Mouse (Mus musculus): ENCODE results near the gene Cyp2u1. TPM values are rescaled to one million over a fixed set of nuclear protein-coding genes. Genes with fewer than 3 reads are reported as not detected.
A peak's percentile ranks its signal among the peaks of the same experiment; 100 is the strongest.

The Cyp2u1 gene
- polyA plus RNA-seq, 1 experiment from 2014 or later: 1.1 TPM

DNA sequence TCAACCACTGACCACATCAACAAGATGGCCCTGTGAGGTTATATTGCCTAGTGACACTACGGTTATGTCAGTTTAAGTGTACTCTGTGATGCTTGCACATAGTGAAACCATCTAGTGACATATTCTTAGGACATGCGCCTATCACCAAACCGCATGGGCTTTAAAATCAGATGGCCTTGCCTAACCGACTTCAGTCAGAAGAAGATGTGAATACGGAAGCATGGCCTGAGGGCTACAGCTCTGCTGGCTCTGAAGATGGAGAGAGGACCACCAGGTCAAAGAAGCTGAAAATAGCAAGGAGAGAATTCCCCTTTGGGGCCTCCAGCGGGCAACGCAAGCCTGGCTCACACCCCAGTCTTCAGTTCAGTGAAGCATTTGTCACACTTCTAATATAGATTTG, 6.1 kb downstream of the Cyp2u1 start:
- 90% methylated on average over 7 of the region's 7 CpGs for WGBS
- Histone ChIP-seq H3K27me3 (ENCODE audit: control insufficient read depth, insufficient read depth, low read length) (no peaks in the 10 kb centered on the region), H3K9me3 (ENCODE audit: control insufficient read depth, low read length) (no peaks in the 10 kb centered on the region), H3K4me3 (ENCODE audit: low read depth, low read length) (no peak overlapping the region), H3K27ac (replicated peaks; ENCODE audit: low read depth, low read length) (no peak overlapping the region), H3K9ac (ENCODE audit: low read length) (no peak overlapping the region), H3K36me3 (ENCODE audit: control insufficient read depth, insufficient read depth, low read length) (no peaks in the 10 kb centered on the region), H3K4me1 (ENCODE audit: control insufficient read depth, insufficient read depth, low read length) (0 out of 2 replicates have a peak, but pooled peaks cover 7% of the 10 kb centered on the region), H3K4me2 (ENCODE audit: low read depth, severe bottlenecking) (no peak overlapping the region)
- no peak for DNase-seq (ENCODE audit: low spot score)
- no peak for ATAC-seq (ENCODE audit: insufficient number of reproducible peaks, low FRiP score, low TSS enrichment, low read depth)

DNA sequence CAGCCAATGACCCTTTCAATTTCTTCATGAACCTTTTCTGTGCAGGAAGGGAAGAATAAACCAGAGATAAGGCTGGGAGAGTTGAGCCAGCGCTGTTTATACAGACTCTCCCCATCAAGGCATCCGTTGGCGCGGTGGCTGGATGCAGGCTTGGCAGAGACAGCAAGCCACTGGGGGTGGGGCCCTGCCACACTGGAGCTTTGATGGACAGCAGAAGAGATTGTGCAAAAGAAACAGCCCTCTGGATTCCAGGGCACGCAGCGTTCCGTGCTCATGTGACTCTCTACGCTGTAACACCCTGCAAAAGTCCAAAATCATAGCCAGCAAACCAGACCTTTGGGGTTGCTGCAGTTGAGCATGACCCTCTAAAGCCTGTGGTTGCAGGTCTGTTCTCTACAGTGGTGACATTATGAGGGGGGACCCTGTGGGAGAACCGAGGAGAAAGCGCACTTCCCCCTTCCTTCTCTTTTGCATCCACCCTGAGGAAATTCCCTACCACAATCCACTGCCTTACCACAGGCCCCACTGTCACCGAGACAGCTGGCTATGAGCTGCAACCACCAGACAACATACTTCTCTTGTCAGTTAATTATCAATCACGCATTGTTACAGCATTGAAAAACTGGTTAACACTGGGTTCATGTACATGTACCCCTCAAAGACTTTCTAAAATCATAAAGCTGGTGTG, 7.4 kb downstream of the Cyp2u1 start:
- Histone ChIP-seq H3K4me2 (ENCODE audit: low read depth, severe bottlenecking) (no peak overlapping the region), H3K9me3 (ENCODE audit: control insufficient read depth, low read length) (no peaks in the 10 kb centered on the region), H3K27ac (replicated peaks; ENCODE audit: low read depth, low read length) (no peak overlapping the region), H3K4me3 (ENCODE audit: low read depth, low read length) (no peak overlapping the region), H3K27me3 (ENCODE audit: control insufficient read depth, insufficient read depth, low read length) (no peaks in the 10 kb centered on the region), H3K9ac (ENCODE audit: low read length) (no peak overlapping the region), H3K36me3 (ENCODE audit: control insufficient read depth, insufficient read depth, low read length) (no peaks in the 10 kb centered on the region), H3K4me1 (ENCODE audit: control insufficient read depth, insufficient read depth, low read length) (0 out of 2 replicates have a peak, but pooled peaks cover 7% of the 10 kb centered on the region)
- ATAC-seq (ENCODE audit: insufficient number of reproducible peaks, low FRiP score, low TSS enrichment, low read depth) (no peak), DNase-seq (ENCODE audit: low spot score) (no peak)
- 89% methylated on average over 12 of the region's 12 CpGs for WGBS

GRCm38 (mm10) chr3:131294503-131294902, 8.5 kb downstream of the Cyp2u1 start:
- Histone ChIP-seq H3K9ac (ENCODE audit: low read length) (no peak overlapping the region), H3K27me3 (ENCODE audit: control insufficient read depth, insufficient read depth, low read length) (no peaks in the 10 kb centered on the region), H3K9me3 (ENCODE audit: control insufficient read depth, low read length) (no peaks in the 10 kb centered on the region), H3K4me1 (ENCODE audit: control insufficient read depth, insufficient read depth, low read length) (0 out of 2 replicates have a peak, but pooled peaks cover 7% of the 10 kb centered on the region), H3K4me2 (ENCODE audit: low read depth, severe bottlenecking) (no peak overlapping the region), H3K36me3 (ENCODE audit: control insufficient read depth, insufficient read depth, low read length) (no peaks in the 10 kb centered on the region), H3K4me3 (ENCODE audit: low read depth, low read length) (no peak overlapping the region), H3K27ac (replicated peaks; ENCODE audit: low read depth, low read length) (no peak overlapping the region)
- DNase-seq (ENCODE audit: low spot score) (no peak), ATAC-seq (ENCODE audit: insufficient number of reproducible peaks, low FRiP score, low TSS enrichment, low read depth) (no peak)
- WGBS: 62% methylated on average over 3 of the region's 3 CpGs

GRCm38 (mm10) chr3:131292959-131293358, 10.1 kb downstream of the Cyp2u1 start:
- Histone ChIP-seq H3K27ac (replicated peaks; ENCODE audit: low read depth, low read length) (no peak overlapping the region), H3K4me3 (ENCODE audit: low read depth, low read length) (no peak overlapping the region), H3K9me3 (ENCODE audit: control insufficient read depth, low read length) (no peaks in the 10 kb centered on the region), H3K4me1 (ENCODE audit: control insufficient read depth, insufficient read depth, low read length) (0 out of 2 replicates have a peak, but pooled peaks cover 3% of the 10 kb centered on the region), H3K4me2 (ENCODE audit: low read depth, severe bottlenecking) (no peak overlapping the region), H3K36me3 (ENCODE audit: control insufficient read depth, insufficient read depth, low read length) (no peaks in the 10 kb centered on the region), H3K27me3 (ENCODE audit: control insufficient read depth, insufficient read depth, low read length) (no peaks in the 10 kb centered on the region), H3K9ac (ENCODE audit: low read length) (no peak overlapping the region)
- WGBS: 76% methylated on average over 3 of the region's 3 CpGs
- DNase-seq (ENCODE audit: low spot score) (no peak), ATAC-seq (ENCODE audit: insufficient number of reproducible peaks, low FRiP score, low TSS enrichment, low read depth) (no peak)

- whole genome bisulfite sequencing: 88% methylated on average over 2 of the region's 2 CpGs
- no peaks in the 10 kb centered on the region for H3K36me3 ChIP-seq (ENCODE audit: control insufficient read depth, insufficient read depth, low read length)
- H3K4me3 ChIP-seq (ENCODE audit: low read depth, low read length): no peak overlapping the region
- H3K4me2 ChIP-seq (ENCODE audit: low read depth, severe bottlenecking): no peak overlapping the region
- H3K9me3 ChIP-seq (ENCODE audit: control insufficient read depth, low read length): no peaks in the 10 kb centered on the region
- no peak overlapping the region for H3K27ac ChIP-seq (replicated peaks; ENCODE audit: low read depth, low read length)
- DNase-seq (ENCODE audit: low spot score): no peak
- H3K9ac ChIP-seq (ENCODE audit: low read length): no peak overlapping the region
- ATAC-seq (ENCODE audit: insufficient number of reproducible peaks, low FRiP score, low TSS enrichment, low read depth): no peak
- no peaks in the 10 kb centered on the region for H3K27me3 ChIP-seq (ENCODE audit: control insufficient read depth, insufficient read depth, low read length)
- no peaks in the 10 kb centered on the region for H3K4me1 ChIP-seq (ENCODE audit: control insufficient read depth, insufficient read depth, low read length)
These were observed 10.7 kb downstream of the Cyp2u1 start for GRCm38 (mm10) chr3:131292349-131292748.

GRCm38 (mm10) chr3:131291890-131292289, 11.1 kb downstream of the Cyp2u1 start:
- H3K4me3 ChIP-seq (ENCODE audit: low read depth, low read length): no peak overlapping the region
- DNase-seq (ENCODE audit: low spot score) (no peak), ATAC-seq (ENCODE audit: insufficient number of reproducible peaks, low FRiP score, low TSS enrichment, low read depth) (no peak)
- no peaks in the 10 kb centered on the region for H3K9me3 ChIP-seq (ENCODE audit: control insufficient read depth, low read length)
- no peaks in the 10 kb centered on the region for H3K27me3 ChIP-seq (ENCODE audit: control insufficient read depth, insufficient read depth, low read length)
- no peak overlapping the region for H3K27ac ChIP-seq (replicated peaks; ENCODE audit: low read depth, low read length)
- H3K9ac ChIP-seq (ENCODE audit: low read length): no peak overlapping the region
- WGBS: 90% methylated on average over 4 of the region's 4 CpGs
- H3K4me1 ChIP-seq (ENCODE audit: control insufficient read depth, insufficient read depth, low read length): no peaks in the 10 kb centered on the region
- H3K36me3 ChIP-seq (ENCODE audit: control insufficient read depth, insufficient read depth, low read length): no peaks in the 10 kb centered on the region
- no peak overlapping the region for H3K4me2 ChIP-seq (ENCODE audit: low read depth, severe bottlenecking)

GRCm38 (mm10) chr3:131274151-131274550, 28.9 kb downstream of the Cyp2u1 start:
- no peak overlapping the region for H3K27ac ChIP-seq (replicated peaks; ENCODE audit: low read depth, low read length)
- no peaks in the 10 kb centered on the region for H3K36me3 ChIP-seq (ENCODE audit: control insufficient read depth, insufficient read depth, low read length)
- H3K9me3 ChIP-seq (ENCODE audit: control insufficient read depth, low read length): no peaks in the 10 kb centered on the region
- no peak overlapping the region for H3K9ac ChIP-seq (ENCODE audit: low read length)
- no peak for ATAC-seq (ENCODE audit: insufficient number of reproducible peaks, low FRiP score, low TSS enrichment, low read depth)
- H3K4me2 ChIP-seq (ENCODE audit: low read depth, severe bottlenecking): no peak overlapping the region
- peaks cover 9% of the 10 kb centered on the region for H3K4me1 ChIP-seq (ENCODE audit: control insufficient read depth, insufficient read depth, low read length)
- 81% methylated on average over 4 of the region's 4 CpGs for WGBS
- no peak overlapping the region for H3K4me3 ChIP-seq (ENCODE audit: low read depth, low read length)
- H3K27me3 ChIP-seq (ENCODE audit: control insufficient read depth, insufficient read depth, low read length): no peaks in the 10 kb centered on the region
- no peak for DNase-seq (ENCODE audit: low spot score)

GRCm38 (mm10) chr3:131272374-131273100, 30.5 kb downstream of the Cyp2u1 start:
- 31% methylated on average over 10 of the region's 10 CpGs for WGBS
- ATAC-seq (ENCODE audit: insufficient number of reproducible peaks, low FRiP score, low TSS enrichment, low read depth) (no peak), DNase-seq (ENCODE audit: low spot score) (peak; percentile 37)
- Histone ChIP-seq H3K4me3 (ENCODE audit: low read depth, low read length) (peak overlapping the region; percentile 65), H3K9ac (ENCODE audit: low read length) (0 out of 2 replicates have a peak overlapping the region, but pooled peaks have one; percentile 5), H3K27ac (replicated peaks; ENCODE audit: low read depth, low read length) (no peak overlapping the region), H3K36me3 (ENCODE audit: control insufficient read depth, insufficient read depth, low read length) (no peaks in the 10 kb centered on the region), H3K27me3 (ENCODE audit: control insufficient read depth, insufficient read depth, low read length) (no peaks in the 10 kb centered on the region), H3K4me2 (ENCODE audit: low read depth, severe bottlenecking) (peak overlapping the region; percentile 81), H3K4me1 (ENCODE audit: control insufficient read depth, insufficient read depth, low read length) (peaks cover 9% of the 10 kb centered on the region), H3K9me3 (ENCODE audit: control insufficient read depth, low read length) (no peaks in the 10 kb centered on the region)

Data from limb, embryonic 11.5 days (tissue).